Mouse (Mus musculus) CD4-positive, CD25-positive, alpha-beta regulatory T cell, adult 2 months (primary cell): Measurements from ENCODE around the gene Padi1.
A peak's percentile ranks its signal among the peaks of the same experiment; 100 is the strongest.

Experiments used
- DNase-seq: peaks from one replicate; pipeline ENCODE4 v3.0.0-alpha.2; 2012; ENCODE audit warnings: low read depth, low spot score

Gene Padi1

GRCm38 (mm10) chr4:140784292-140784945, 61.2 kb downstream of the Padi1 start:
- DNase-seq: no peak

GRCm38 (mm10) chr4:140782821-140783220, 62.8 kb downstream of the Padi1 start:
- DNase-seq: no peak

- DNase-seq: no peak
These were observed 65.1 kb downstream of the Padi1 start for GRCm38 (mm10) chr4:140780507-140780906.

- no peak for DNase-seq
These were observed 65.7 kb downstream of the Padi1 start for GRCm38 (mm10) chr4:140779803-140780397.

GRCm38 (mm10) chr4:140776623-140777022, 69.0 kb downstream of the Padi1 start:
- peak; percentile 12 for DNase-seq

- peak; percentile 12 for DNase-seq
These were observed 69.7 kb downstream of the Padi1 start for GRCm38 (mm10) chr4:140775876-140776275.

GRCm38 (mm10) chr4:140774893-140775292, 70.7 kb downstream of the Padi1 start:
- DNase-seq: no peak

- no peak for DNase-seq
These were observed 71.4 kb downstream of the Padi1 start, which contains the start of gene Padi4 for GRCm38 (mm10) chr4:140774025-140774800. Gene Padi4 (minus strand): TSS chr4:140774236.

GRCm38 (mm10) chr4:140771091-140771490, 74.5 kb downstream of the Padi1 start:
- no peak for DNase-seq

GRCm38 (mm10) chr4:140770433-140770832, 75.1 kb downstream of the Padi1 start:
- no peak for DNase-seq

GRCm38 (mm10) chr4:140768973-140769372, 76.6 kb downstream of the Padi1 start:
- no peak for DNase-seq

- no peak for DNase-seq
These were observed 79.6 kb downstream of the Padi1 start for GRCm38 (mm10) chr4:140765936-140766335.

- peak; percentile 78 for DNase-seq
These were observed 82.4 kb downstream of the Padi1 start for GRCm38 (mm10) chr4:140763158-140763557.
